Mouse (Mus musculus): ENCODE measurements around the gene Ubr7.

DNA sequence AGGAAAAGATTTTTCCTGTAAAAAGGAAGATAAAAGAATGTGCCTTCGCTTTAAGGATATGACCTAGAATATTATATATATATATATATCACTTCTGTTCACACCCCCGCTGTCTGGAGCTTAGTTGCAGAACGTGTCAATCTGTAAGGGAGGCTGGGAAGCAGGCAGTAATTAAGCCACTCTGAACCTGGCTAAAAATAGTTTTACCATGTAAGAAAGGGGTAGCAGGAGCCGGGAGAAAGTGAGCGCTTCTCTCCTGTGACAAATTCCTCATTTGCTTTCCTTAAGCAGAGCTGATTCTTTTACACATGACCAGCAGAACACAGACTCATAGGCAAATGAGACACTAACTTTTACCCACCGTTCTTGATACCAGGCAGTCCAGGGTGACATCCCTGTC is 33.9 kb upstream of the Ubr7 start:
- TF ChIP-seq ZNF384 (IDR thresholded peaks at IDR 0.05; ENCODE audit: low read depth, low read length) (no peak), HCFC1 (IDR thresholded peaks at IDR 0.05; ENCODE audit: borderline replicate concordance, insufficient read depth, low read length) (no peak), MAFK (IDR thresholded peaks at IDR 0.05; ENCODE audit: insufficient read depth, low read depth, low read length) (no peak), ZC3H11A (IDR thresholded peaks at IDR 0.05; ENCODE audit: borderline replicate concordance, low read depth, low read length) (no peak)
